Mouse (Mus musculus): ENCODE data around the gene Sufu. TPM values are rescaled to one million over a fixed set of nuclear protein-coding genes. Genes with fewer than 3 reads are reported as not detected.

Sufu gene
- polyA plus RNA-seq, 1 experiment, result 16.6 TPM

GRCm38 (mm10) chr19:46490634-46491033, 93.9 kb downstream of the Sufu start:
- Histone ChIP-seq H3K4me3 (no peak overlapping the region), H3K79me2 (ENCODE audit: control insufficient read depth, insufficient read depth) (no peaks in the 10 kb centered on the region), H3ac (ENCODE audit: control insufficient read depth, insufficient read length) (no peak overlapping the region), H3K4me2 (ENCODE audit: low read depth) (peak overlapping the region; percentile 38), H3K27me3 (ENCODE audit: control insufficient read depth, insufficient read depth, insufficient read length) (no peaks in the 10 kb centered on the region), H3K36me3 (ENCODE audit: control insufficient read depth, insufficient read depth) (no peaks in the 10 kb centered on the region)
- peak in 2 of 3 experiments; percentile 64 to 96 for TF ChIP-seq MYOG (IDR thresholded peaks at IDR 0.05; ENCODE audit: control insufficient read depth in 1 of 3, insufficient read depth in 1 of 3, insufficient read length in 2 of 3, low read depth in 2 of 3)
- peak; percentile 33 to 94 (median 81) for TF ChIP-seq MYOD1 (IDR thresholded peaks at IDR 0.05; ENCODE audit: control insufficient read depth in 1 of 3, insufficient read length in 2 of 3, low read depth in 2 of 3)
- TF ChIP-seq MAX (IDR thresholded peaks at IDR 0.05; ENCODE audit: low read depth), result no peak
- no peak for TF ChIP-seq USF1 (IDR thresholded peaks at IDR 0.05; ENCODE audit: low read depth)
- TF ChIP-seq POLR2AphosphoS2 (IDR thresholded peaks at IDR 0.05; ENCODE audit: insufficient read length, low read depth), result peak; percentile 38
- peak; percentile 5 for TF ChIP-seq SRF (IDR thresholded peaks at IDR 0.05; ENCODE audit: control insufficient read depth, insufficient read length, low read depth)
- peak; percentile 70 for TF ChIP-seq TCF12 (IDR thresholded peaks at IDR 0.05; ENCODE audit: insufficient read depth, poor library complexity, severe bottlenecking)
- no peak for TF ChIP-seq POLR2A (IDR thresholded peaks at IDR 0.05; ENCODE audit: insufficient read length, low read depth)
- no peak for TF ChIP-seq CEBPB (IDR thresholded peaks at IDR 0.05; ENCODE audit: insufficient read depth, poor library complexity, severe bottlenecking)
- TF ChIP-seq REST (IDR thresholded peaks at IDR 0.05; ENCODE audit: insufficient read depth, insufficient read length), result no peak
- peak; percentile 71 for TF ChIP-seq TCF3 (IDR thresholded peaks at IDR 0.05; ENCODE audit: insufficient read length, low read depth)
- no peak for TF ChIP-seq E2F4 (IDR thresholded peaks at IDR 0.05; ENCODE audit: insufficient read depth)

GRCm38 (mm10) chr19:46495136-46495535, 98.4 kb downstream of the Sufu start:
- Histone ChIP-seq H3K4me3 (no peak overlapping the region), H3K27me3 (ENCODE audit: control insufficient read depth, insufficient read depth, insufficient read length) (no peaks in the 10 kb centered on the region), H3K4me2 (ENCODE audit: low read depth) (no peak overlapping the region), H3K36me3 (ENCODE audit: control insufficient read depth, insufficient read depth) (no peaks in the 10 kb centered on the region), H3K79me2 (ENCODE audit: control insufficient read depth, insufficient read depth) (no peaks in the 10 kb centered on the region), H3ac (ENCODE audit: control insufficient read depth, insufficient read length) (no peak overlapping the region)
- no peak for TF ChIP-seq MAX (IDR thresholded peaks at IDR 0.05; ENCODE audit: low read depth)
- no peak for TF ChIP-seq SRF (IDR thresholded peaks at IDR 0.05; ENCODE audit: control insufficient read depth, insufficient read length, low read depth)
- no peak for TF ChIP-seq TCF3 (IDR thresholded peaks at IDR 0.05; ENCODE audit: insufficient read length, low read depth)
- no peak for TF ChIP-seq MYOD1 (IDR thresholded peaks at IDR 0.05; ENCODE audit: control insufficient read depth in 1 of 3, insufficient read length in 2 of 3, low read depth in 2 of 3)
- no peak for TF ChIP-seq MYOG (IDR thresholded peaks at IDR 0.05; ENCODE audit: control insufficient read depth in 1 of 3, insufficient read depth in 1 of 3, insufficient read length in 2 of 3, low read depth in 2 of 3)
- no peak for TF ChIP-seq REST (IDR thresholded peaks at IDR 0.05; ENCODE audit: insufficient read depth, insufficient read length)
- TF ChIP-seq USF1 (IDR thresholded peaks at IDR 0.05; ENCODE audit: low read depth), result no peak
- no peak for TF ChIP-seq TCF12 (IDR thresholded peaks at IDR 0.05; ENCODE audit: insufficient read depth, poor library complexity, severe bottlenecking)
- no peak for TF ChIP-seq POLR2A (IDR thresholded peaks at IDR 0.05; ENCODE audit: insufficient read length, low read depth)
- no peak for TF ChIP-seq CEBPB (IDR thresholded peaks at IDR 0.05; ENCODE audit: insufficient read depth, poor library complexity, severe bottlenecking)
- TF ChIP-seq POLR2AphosphoS2 (IDR thresholded peaks at IDR 0.05; ENCODE audit: insufficient read length, low read depth), result no peak
- TF ChIP-seq E2F4 (IDR thresholded peaks at IDR 0.05; ENCODE audit: insufficient read depth), result no peak

GRCm38 (mm10) chr19:46497230-46497629, 100.5 kb downstream of the Sufu start:
- H3K36me3 ChIP-seq (ENCODE audit: control insufficient read depth, insufficient read depth), result no peaks in the 10 kb centered on the region
- no peak overlapping the region for H3K4me2 ChIP-seq (ENCODE audit: low read depth)
- TF ChIP-seq E2F4 (IDR thresholded peaks at IDR 0.05; ENCODE audit: insufficient read depth) (no peak), TCF3 (IDR thresholded peaks at IDR 0.05; ENCODE audit: insufficient read length, low read depth) (no peak), POLR2AphosphoS2 (IDR thresholded peaks at IDR 0.05; ENCODE audit: insufficient read length, low read depth) (no peak), SRF (IDR thresholded peaks at IDR 0.05; ENCODE audit: control insufficient read depth, insufficient read length, low read depth) (no peak), TCF12 (IDR thresholded peaks at IDR 0.05; ENCODE audit: insufficient read depth, poor library complexity, severe bottlenecking) (no peak), CEBPB (IDR thresholded peaks at IDR 0.05; ENCODE audit: insufficient read depth, poor library complexity, severe bottlenecking) (no peak), MAX (IDR thresholded peaks at IDR 0.05; ENCODE audit: low read depth) (no peak)
- H3K79me2 ChIP-seq (ENCODE audit: control insufficient read depth, insufficient read depth), result no peaks in the 10 kb centered on the region
- H3K4me3 ChIP-seq, result no peak overlapping the region
- H3K27me3 ChIP-seq (ENCODE audit: control insufficient read depth, insufficient read depth, insufficient read length), result no peaks in the 10 kb centered on the region
- no peak overlapping the region for H3ac ChIP-seq (ENCODE audit: control insufficient read depth, insufficient read length)

- Histone ChIP-seq H3K36me3 (ENCODE audit: control insufficient read depth, insufficient read depth) (no peaks in the 10 kb centered on the region), H3K79me2 (ENCODE audit: control insufficient read depth, insufficient read depth) (peaks cover 15% of the 10 kb centered on the region), H3K27me3 (ENCODE audit: control insufficient read depth, insufficient read depth, insufficient read length) (no peaks in the 10 kb centered on the region), H3ac (ENCODE audit: control insufficient read depth, insufficient read length) (peak overlapping the region; percentile 85), H3K4me3 (peak overlapping the region; percentile 99), H3K4me2 (ENCODE audit: low read depth) (peak overlapping the region; percentile 93)
- TF ChIP-seq MYOG (IDR thresholded peaks at IDR 0.05; ENCODE audit: control insufficient read depth in 1 of 3, insufficient read depth in 1 of 3, insufficient read length in 2 of 3, low read depth in 2 of 3) (no peak), USF1 (IDR thresholded peaks at IDR 0.05; ENCODE audit: low read depth) (no peak), CEBPB (IDR thresholded peaks at IDR 0.05; ENCODE audit: insufficient read depth, poor library complexity, severe bottlenecking) (no peak), SRF (IDR thresholded peaks at IDR 0.05; ENCODE audit: control insufficient read depth, insufficient read length, low read depth) (no peak), REST (IDR thresholded peaks at IDR 0.05; ENCODE audit: insufficient read depth, insufficient read length) (no peak), TCF12 (IDR thresholded peaks at IDR 0.05; ENCODE audit: insufficient read depth, poor library complexity, severe bottlenecking) (no peak), E2F4 (IDR thresholded peaks at IDR 0.05; ENCODE audit: insufficient read depth) (no peak), POLR2A (IDR thresholded peaks at IDR 0.05; ENCODE audit: insufficient read length, low read depth) (no peak), MYOD1 (IDR thresholded peaks at IDR 0.05; ENCODE audit: control insufficient read depth in 1 of 3, insufficient read length in 2 of 3, low read depth in 2 of 3) (no peak), MAX (IDR thresholded peaks at IDR 0.05; ENCODE audit: low read depth) (no peak)
Measured at GRCm38 (mm10) chr19:46499539-46499835, 102.8 kb downstream of the Sufu start.
